Mouse (Mus musculus) spleen, adult 2 months (tissue): ENCODE results near the gene Ankrd34a. TPM values are rescaled to one million over a fixed set of nuclear protein-coding genes. Genes with fewer than 3 reads are reported as not detected.

Experiments used
- DNase-seq, 2 experiments: peaks; one replicate each; pipeline versions ENCODE4 v3.0.0 to v3.0.0-alpha.2; 2012 to 2021; ENCODE audit warnings: low spot score in 2 of 2, low read depth in 1 of 2
- H3K27ac ChIP-seq: fragments of 200-500 bp; 2 replicates; pipeline ENCODE4 v1.5.1; 2012; ENCODE audit warnings: low read length, inconsistent platforms; ENCODE audit not compliant: insufficient read depth
- H3K27me3 ChIP-seq: fragments of 200-500 bp; 2 replicates; pipeline ENCODE4 v1.6.1; 2012; ENCODE audit warnings: mild to moderate bottlenecking, moderate library complexity, low read length, inconsistent platforms; ENCODE audit not compliant: control insufficient read depth, insufficient read depth
- H3K36me3 ChIP-seq: fragments of 200-500 bp; 2 replicates; pipeline ENCODE4 v1.6.1; 2012; ENCODE audit warnings: mild to moderate bottlenecking, low read length, inconsistent platforms; ENCODE audit not compliant: control insufficient read depth, insufficient read depth
- H3K4me1 ChIP-seq: fragments of 200-500 bp; 2 replicates; pipeline ENCODE4 v1.6.1; 2011; ENCODE audit warnings: inconsistent platforms; ENCODE audit not compliant: control insufficient read depth, insufficient read depth, insufficient read length
- H3K4me3 ChIP-seq: fragments of 200-500 bp; 2 replicates; pipeline ENCODE4 v1.5.1; 2011; ENCODE audit warnings: mild to moderate bottlenecking, inconsistent platforms; ENCODE audit not compliant: insufficient read depth, insufficient read length; ENCODE audit errors: extremely low read depth
- CTCF ChIP-seq: fragments of 200-500 bp; IDR thresholded peaks from 2 replicates; pipeline ENCODE4 v1.5.1; 2011; ENCODE audit warnings: mild to moderate bottlenecking, inconsistent platforms; ENCODE audit not compliant: insufficient read depth, insufficient read length, insufficient replicate concordance; ENCODE audit errors: extremely low read depth
- POLR2A ChIP-seq: fragments of 200-500 bp; IDR thresholded peaks from 2 replicates; pipeline ENCODE4 v1.6.1; 2011; ENCODE audit warnings: low read depth, low read length, inconsistent platforms
- WGBS: fragments of 180-500 bp; shearing (Covaris S2); methylation state at CpG from one replicate; pipeline ENCODE4 v1.1.7; 2018; 5-methylcytosine and 5-hydroxymethylcytosine counted together
- polyA plus RNA-seq: library from polyadenylated mRNA; depleted of rRNA; stranded (reverse); fragments of >200 nt; gene quantifications from 2 replicates; pipeline ENCODE4 v1.2.3, GENCODE M21; 2012

The Ankrd34a gene
- polyA plus RNA-seq, 1 experiment: 0.14 TPM

GRCm38 (mm10) chr3:96561946-96562681 is 34.3 kb upstream of the Ankrd34a start:
- Histone ChIP-seq H3K36me3 (peaks cover 26% of the 10 kb centered on the region), H3K27me3 (no peaks in the 10 kb centered on the region), H3K4me3 (peak overlapping the region; percentile 5), H3K27ac (peak overlapping the region; percentile 22), H3K4me1 (peaks cover 38% of the 10 kb centered on the region)
- DNase-seq: no peak
- 45% methylated on average over 10 of the region's 10 CpGs for WGBS
- TF ChIP-seq CTCF: no peak
- TF ChIP-seq POLR2A: no peak

GRCm38 (mm10) chr3:96563267-96563666 is 33.2 kb upstream of the Ankrd34a start:
- DNase-seq: no peak
- no peak overlapping the region for H3K4me3 ChIP-seq
- no peaks in the 10 kb centered on the region for H3K27me3 ChIP-seq
- peaks cover 26% of the 10 kb centered on the region for H3K36me3 ChIP-seq
- WGBS: 46% methylated on average over 8 of the region's 8 CpGs
- peak overlapping the region; percentile 64; the same call in 1 of the 2 replicates for H3K27ac ChIP-seq
- H3K4me1 ChIP-seq: peaks cover 42% of the 10 kb centered on the region
- TF ChIP-seq CTCF: no peak

- no peaks in the 10 kb centered on the region for H3K27me3 ChIP-seq
- 27% methylated on average over 10 of the region's 10 CpGs for WGBS
- H3K4me3 ChIP-seq: no peak overlapping the region
- H3K36me3 ChIP-seq: peaks cover 24% of the 10 kb centered on the region
- DNase-seq: peak in 1 of 2 experiments; percentile 24
- H3K4me1 ChIP-seq: peaks cover 45% of the 10 kb centered on the region
- H3K27ac ChIP-seq: peak overlapping the region; percentile 69
- TF ChIP-seq POLR2A (no peak), CTCF (no peak)
These were observed 32.4 kb upstream of the Ankrd34a start for GRCm38 (mm10) chr3:96563911-96564632.

GRCm38 (mm10) chr3:96564633-96565032 is 31.8 kb upstream of the Ankrd34a start:
- H3K4me1 ChIP-seq: peaks cover 45% of the 10 kb centered on the region
- peak overlapping the region; percentile 69 for H3K27ac ChIP-seq
- peaks cover 19% of the 10 kb centered on the region for H3K36me3 ChIP-seq
- peak in 1 of 2 experiments; percentile 73 for DNase-seq
- TF ChIP-seq CTCF: no peak
- H3K27me3 ChIP-seq: no peaks in the 10 kb centered on the region
- under 1% methylated on average over 7 of the region's 7 CpGs for WGBS
- H3K4me3 ChIP-seq: 0 out of 2 replicates have a peak overlapping the region, but pooled peaks have one; percentile 8

GRCm38 (mm10) chr3:96565105-96565504 is 31.3 kb upstream of the Ankrd34a start:
- no peak for DNase-seq
- Histone ChIP-seq H3K4me1 (peaks cover 45% of the 10 kb centered on the region), H3K4me3 (no peak overlapping the region), H3K27ac (peak overlapping the region; percentile 64), H3K36me3 (peaks cover 14% of the 10 kb centered on the region), H3K27me3 (no peaks in the 10 kb centered on the region)
- WGBS: 51% methylated on average over 3 of the region's 3 CpGs
- TF ChIP-seq CTCF: no peak
- no peak for TF ChIP-seq POLR2A

- Histone ChIP-seq H3K4me1 (peaks cover 44% of the 10 kb centered on the region), H3K4me3 (no peak overlapping the region), H3K27me3 (no peaks in the 10 kb centered on the region), H3K36me3 (no peaks in the 10 kb centered on the region; the same call in 1 of the 2 replicates), H3K27ac (peak overlapping the region; percentile 52; the same call in 1 of the 2 replicates)
- no peak for DNase-seq
- TF ChIP-seq CTCF (no peak), POLR2A (no peak)
- 54% methylated on average over 8 of the region's 8 CpGs for WGBS
These were observed 29.6 kb upstream of the Ankrd34a start for GRCm38 (mm10) chr3:96566661-96567450.
